Mouse (Mus musculus) brain, adult 2 months (tissue): ENCODE results near the gene Gm42906.

Experiments
- DNase-seq: peaks from one replicate; pipeline ENCODE4 v3.0.0; 2011; ENCODE audit warnings: low read depth, low spot score

The Gm42906 gene

GRCm38 (mm10) chr5:151071430-151071829 lies 356.5 kb downstream of the Gm42906 start:
- no peak for DNase-seq

- DNase-seq, result no peak
Measured at GRCm38 (mm10) chr5:151070896-151071295, 357.1 kb downstream of the Gm42906 start.

- peak; percentile 42 for DNase-seq
Measured at GRCm38 (mm10) chr5:151069569-151069968, 358.4 kb downstream of the Gm42906 start.

GRCm38 (mm10) chr5:151066016-151066415 lies 361.9 kb downstream of the Gm42906 start:
- peak; percentile 39 for DNase-seq

- no peak for DNase-seq
Measured at GRCm38 (mm10) chr5:151065228-151065627, 362.7 kb downstream of the Gm42906 start.

- no peak for DNase-seq
Measured at GRCm38 (mm10) chr5:151061942-151062341, 366.0 kb downstream of the Gm42906 start.

GRCm38 (mm10) chr5:151060476-151060875 lies 367.5 kb downstream of the Gm42906 start:
- DNase-seq, result no peak

GRCm38 (mm10) chr5:151059772-151060171 lies 368.2 kb downstream of the Gm42906 start:
- peak; percentile 79 for DNase-seq

GRCm38 (mm10) chr5:151059352-151059751 lies 368.6 kb downstream of the Gm42906 start:
- DNase-seq, result no peak

GRCm38 (mm10) chr5:151057716-151058115 lies 370.2 kb downstream of the Gm42906 start:
- DNase-seq, result no peak

- no peak for DNase-seq
Measured at GRCm38 (mm10) chr5:151056920-151057294, 371.1 kb downstream of the Gm42906 start.

- DNase-seq, result peak; percentile 72
Measured at GRCm38 (mm10) chr5:151056255-151056919, 371.6 kb downstream of the Gm42906 start.

- no peak for DNase-seq
Measured at GRCm38 (mm10) chr5:151055426-151056090, 372.4 kb downstream of the Gm42906 start.

GRCm38 (mm10) chr5:151054743-151055114 lies 373.2 kb downstream of the Gm42906 start:
- no peak for DNase-seq

- peak; percentile 67 for DNase-seq
Measured at GRCm38 (mm10) chr5:151054100-151054742, 373.7 kb downstream of the Gm42906 start.

- no peak for DNase-seq
Measured at GRCm38 (mm10) chr5:151053190-151053589, 374.8 kb downstream of the Gm42906 start.

- DNase-seq, result no peak
Measured at GRCm38 (mm10) chr5:151052331-151052730, 375.6 kb downstream of the Gm42906 start.

- DNase-seq, result no peak
Measured at GRCm38 (mm10) chr5:151047488-151047887, 380.5 kb downstream of the Gm42906 start.

GRCm38 (mm10) chr5:151046917-151047316 lies 381.0 kb downstream of the Gm42906 start:
- no peak for DNase-seq

GRCm38 (mm10) chr5:151046131-151046530 lies 381.8 kb downstream of the Gm42906 start:
- peak; percentile 56 for DNase-seq

GRCm38 (mm10) chr5:151042911-151043310 lies 385.1 kb downstream of the Gm42906 start:
- DNase-seq, result no peak

- no peak for DNase-seq
Measured at GRCm38 (mm10) chr5:151037871-151038270, 390.1 kb downstream of the Gm42906 start.
